Mouse (Mus musculus): ENCODE data around the gene Nol10.
"Not testable (repeated sequence)": the region's sequence is repeated elsewhere in the genome, so short reads cannot be mapped to it uniquely, and the experiment has no call there.

The Nol10 gene

DNA sequence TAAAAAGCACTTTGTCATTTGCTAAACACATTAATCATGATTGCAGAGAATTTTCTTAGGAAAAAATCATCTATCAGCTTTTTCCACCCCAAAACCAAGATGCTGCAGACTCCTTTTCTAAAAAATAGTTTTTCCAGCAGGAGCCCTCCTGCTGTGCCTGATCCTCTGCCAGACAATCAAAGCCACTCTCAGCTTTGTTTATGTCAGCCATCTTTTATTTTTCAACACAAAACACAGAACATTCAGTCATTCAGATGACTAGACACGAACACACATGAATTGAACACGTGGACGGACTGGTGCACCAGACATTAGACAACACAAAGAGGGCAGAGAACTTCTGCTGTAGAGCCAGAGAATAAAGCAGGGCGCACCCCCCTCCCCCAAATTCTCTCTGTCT lies 115.4 kb downstream of the Nol10 start:
- no peak for DNase-seq (ENCODE audit: low spot score)

DNA sequence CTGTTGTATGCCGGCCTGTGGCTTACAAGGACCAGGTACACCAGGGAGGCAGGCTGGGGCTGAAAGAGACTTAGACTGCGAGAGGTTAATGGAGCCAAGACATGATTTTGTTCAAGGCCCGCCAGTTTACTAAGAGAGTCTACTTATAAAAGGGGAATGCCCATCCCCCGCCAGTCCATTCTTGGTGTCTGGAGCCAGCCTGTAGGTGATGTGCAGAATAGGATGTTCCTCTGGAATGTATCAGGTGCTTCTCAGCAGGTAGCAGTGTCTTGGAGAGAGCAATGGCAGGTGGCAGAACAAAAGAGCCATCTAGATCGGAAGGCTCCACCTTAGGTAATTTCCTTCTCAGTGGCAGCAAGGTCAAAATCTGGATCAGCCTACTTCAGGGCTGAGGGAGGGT lies 116.3 kb downstream of the Nol10 start:
- not testable (repeated sequence) for DNase-seq (ENCODE audit: low spot score)

GRCm38 (mm10) chr12:17466791-17467190 lies 118.5 kb downstream of the Nol10 start:
- DNase-seq (ENCODE audit: low spot score) = no peak

DNA sequence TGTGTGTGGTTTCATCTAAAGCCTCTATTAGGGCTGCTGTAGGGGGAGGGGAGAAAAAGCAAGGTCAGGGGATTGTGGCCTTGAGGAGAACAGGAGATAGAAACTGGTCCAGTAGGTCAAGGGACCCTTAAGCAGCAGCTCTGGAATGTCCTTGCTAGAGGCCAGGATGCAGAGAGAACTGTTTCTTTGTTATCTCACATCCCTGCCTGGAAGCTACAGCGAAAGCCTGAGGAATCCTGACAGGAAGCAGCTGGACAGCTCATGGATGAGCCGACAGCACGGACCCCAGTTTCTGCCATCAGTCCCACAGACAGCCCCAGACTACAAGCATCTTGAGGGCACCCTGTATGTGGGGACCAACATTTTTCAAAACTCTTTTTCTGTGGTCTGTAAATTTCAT lies 120.1 kb downstream of the Nol10 start:
- DNase-seq (ENCODE audit: low spot score) = no peak

- no peak for DNase-seq (ENCODE audit: low spot score)
Observed at GRCm38 (mm10) chr12:17469869-17470268, 121.6 kb downstream of the Nol10 start.

GRCm38 (mm10) chr12:17470528-17470927 lies 122.3 kb downstream of the Nol10 start:
- DNase-seq (ENCODE audit: low spot score) = not testable (repeated sequence)

GRCm38 (mm10) chr12:17471405-17471804 lies 123.1 kb downstream of the Nol10 start:
- DNase-seq (ENCODE audit: low spot score) = no peak

GRCm38 (mm10) chr12:17473128-17473527 lies 124.9 kb downstream of the Nol10 start:
- DNase-seq (ENCODE audit: low spot score) = no peak

DNA sequence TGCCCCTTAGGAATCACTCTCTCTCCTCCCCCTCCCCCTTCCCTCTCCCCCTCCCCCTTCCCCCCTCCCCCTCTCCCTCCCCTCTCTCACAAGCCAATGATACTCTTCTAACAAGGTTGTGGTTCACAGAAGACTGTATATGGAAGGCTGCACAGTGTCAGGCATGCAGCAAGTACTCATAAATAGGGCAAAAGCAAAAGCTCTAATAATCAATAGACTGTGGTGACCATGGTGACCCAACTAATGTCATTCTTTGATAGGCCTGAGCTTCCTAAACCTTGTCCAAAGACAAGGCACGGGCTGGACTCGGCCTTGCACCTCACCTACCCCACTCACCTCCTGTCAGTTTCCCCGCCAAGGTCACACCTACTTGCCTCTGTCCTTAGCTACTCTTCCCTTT lies 125.6 kb downstream of the Nol10 start:
- DNase-seq (ENCODE audit: low spot score) = no peak

GRCm38 (mm10) chr12:17474681-17475080 lies 126.4 kb downstream of the Nol10 start:
- DNase-seq (ENCODE audit: low spot score) = no peak

- no peak for DNase-seq (ENCODE audit: low spot score)
Observed at GRCm38 (mm10) chr12:17475146-17475545, 126.9 kb downstream of the Nol10 start.

GRCm38 (mm10) chr12:17478196-17478595 lies 129.9 kb downstream of the Nol10 start:
- no peak for DNase-seq (ENCODE audit: low spot score)

DNA sequence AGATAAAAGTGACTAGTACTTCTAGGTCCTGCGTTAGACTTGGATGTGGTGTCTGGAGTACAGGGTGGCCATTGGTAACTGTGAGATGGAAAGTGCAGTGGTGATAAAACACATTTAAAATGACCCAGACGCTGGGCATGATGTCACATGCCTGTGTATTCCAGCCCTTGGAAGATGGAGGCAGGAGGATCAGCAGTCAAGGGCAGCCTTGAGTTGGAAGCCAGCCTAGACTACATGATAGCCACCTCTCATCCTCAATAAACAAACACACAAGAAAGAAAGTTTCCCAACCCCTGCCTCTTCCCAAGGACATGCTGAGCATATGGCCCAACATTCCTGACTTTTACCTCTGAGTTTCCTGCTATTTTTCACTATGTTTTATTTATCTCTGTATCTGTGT lies 130.6 kb downstream of the Nol10 start:
- no peak for DNase-seq (ENCODE audit: low spot score)
